Mouse (Mus musculus) neural tube, embryonic 15.5 days (tissue): ENCODE results near the gene Arntl2. TPM values are rescaled to one million over a fixed set of nuclear protein-coding genes. Genes with fewer than 3 reads are reported as not detected.

Experiments
- ATAC-seq: fragments of 200-750 bp; cut with Nextera tagmentation; 2 replicates; pipeline ENCODE4 v1.8.0; 2017; ENCODE audit warnings: mild to moderate bottlenecking, moderate TSS enrichment, moderate library complexity; ENCODE audit not compliant: low FRiP score
- H3K27ac ChIP-seq: fragments of 300-500 bp; sonication (generic); replicated peaks from 2 replicates; pipeline ENCODE4 v1.5.1; 2015; ENCODE audit warnings: mild to moderate bottlenecking, inconsistent platforms
- H3K27me3 ChIP-seq: fragments of 300-500 bp; sonication (generic); replicated peaks from 2 replicates; pipeline ENCODE4 v1.6.1; 2015; ENCODE audit warnings: inconsistent platforms
- H3K36me3 ChIP-seq: fragments of 300-500 bp; sonication (generic); 2 replicates; pipeline ENCODE4 v1.6.1; 2015; ENCODE audit warnings: inconsistent platforms
- H3K4me1 ChIP-seq: fragments of 300-500 bp; sonication (generic); 2 replicates; pipeline ENCODE4 v1.6.1; 2015; ENCODE audit warnings: inconsistent platforms
- H3K4me2 ChIP-seq: fragments of 300-500 bp; sonication (generic); 2 replicates; pipeline ENCODE4 v1.6.1; 2015; ENCODE audit warnings: inconsistent platforms, mild to moderate bottlenecking, moderate library complexity
- H3K4me3 ChIP-seq: fragments of 300-500 bp; sonication (generic); replicated peaks from 2 replicates; pipeline ENCODE4 v1.5.1; 2015; ENCODE audit warnings: mild to moderate bottlenecking, inconsistent platforms
- H3K9ac ChIP-seq: fragments of 300-500 bp; sonication (generic); replicated peaks from 2 replicates; pipeline ENCODE4 v1.6.1; 2015; ENCODE audit warnings: mild to moderate bottlenecking, inconsistent platforms
- H3K9me3 ChIP-seq: fragments of 300-500 bp; sonication (generic); replicated peaks from 2 replicates; pipeline ENCODE4 v1.6.1; 2016; ENCODE audit warnings: inconsistent platforms
- WGBS: fragments of 180-500 bp; shearing (Covaris S2); methylation state at CpG from one replicate; pipeline ENCODE4 v1.1.7; 2015; ENCODE audit warnings: mixed read lengths; 5-methylcytosine and 5-hydroxymethylcytosine counted together
- polyA plus RNA-seq: library from polyadenylated mRNA; unstranded; fragments of >200 nt; fragmentation: Nextera tagmentation; extraction: Ambion mirVana; gene quantifications from 2 replicates; pipeline ENCODE4 v1.2.1, GENCODE M21; 2015

Arntl2 gene
- polyA plus RNA-seq, 1 experiment from 2014 or later, result 4.1 TPM

DNA sequence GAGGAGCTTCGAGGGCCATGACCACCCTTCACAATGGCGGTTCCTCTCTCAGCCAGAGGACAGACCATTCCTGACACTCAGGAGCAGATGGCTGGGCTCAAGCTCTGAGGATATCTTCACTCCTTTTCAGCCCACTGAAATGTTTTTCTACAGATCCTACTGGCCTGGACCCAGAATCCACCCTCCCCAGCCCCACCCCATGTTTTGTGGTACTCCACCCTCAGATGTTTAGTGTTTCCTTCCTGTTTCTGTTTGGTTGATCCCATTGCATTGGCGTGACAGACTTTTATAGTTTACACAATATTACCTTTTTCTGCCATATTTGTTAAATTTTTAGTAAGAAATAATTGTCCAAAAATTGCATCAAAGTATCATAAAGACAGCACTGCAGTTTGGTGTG is 38.5 kb downstream of the Arntl2 start:
- WGBS, result 84% methylated on average over 3 of the region's 3 CpGs
- H3K36me3 ChIP-seq, result no peaks in the 10 kb centered on the region
- ATAC-seq, result no peak
- H3K9me3 ChIP-seq, result no peaks in the 10 kb centered on the region
- H3K9ac ChIP-seq, result no peak overlapping the region
- H3K4me3 ChIP-seq, result no peak overlapping the region
- H3K4me2 ChIP-seq, result no peak overlapping the region
- no peaks in the 10 kb centered on the region for H3K27me3 ChIP-seq
- H3K27ac ChIP-seq, result no peak overlapping the region
- no peaks in the 10 kb centered on the region for H3K4me1 ChIP-seq

DNA sequence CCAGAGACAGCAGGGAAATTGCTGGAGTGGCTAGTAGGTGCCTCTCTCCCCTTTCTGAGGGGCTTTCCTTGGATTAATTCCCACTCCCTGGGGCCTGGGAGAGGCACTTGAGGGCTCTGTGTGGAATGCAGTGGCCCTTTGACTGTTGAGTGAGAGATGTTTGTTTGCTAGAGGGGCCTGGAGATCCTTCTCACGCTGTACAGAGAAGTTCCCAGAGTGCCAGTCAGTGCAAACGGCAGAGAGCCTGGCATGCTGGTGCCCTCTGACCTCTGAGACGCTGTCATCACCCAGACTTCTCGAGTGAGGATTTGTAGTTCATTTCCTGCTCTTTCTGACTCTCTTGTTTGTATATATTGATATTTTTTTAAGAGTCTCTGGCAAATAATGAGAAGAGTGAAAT is 39.9 kb downstream of the Arntl2 start:
- Histone ChIP-seq H3K27ac (no peak overlapping the region), H3K36me3 (no peaks in the 10 kb centered on the region), H3K4me3 (no peak overlapping the region), H3K4me1 (no peaks in the 10 kb centered on the region), H3K9ac (no peak overlapping the region), H3K9me3 (no peaks in the 10 kb centered on the region), H3K27me3 (no peaks in the 10 kb centered on the region), H3K4me2 (no peak overlapping the region)
- 46% methylated on average over 4 of the region's 4 CpGs for WGBS
- ATAC-seq, result no peak

DNA sequence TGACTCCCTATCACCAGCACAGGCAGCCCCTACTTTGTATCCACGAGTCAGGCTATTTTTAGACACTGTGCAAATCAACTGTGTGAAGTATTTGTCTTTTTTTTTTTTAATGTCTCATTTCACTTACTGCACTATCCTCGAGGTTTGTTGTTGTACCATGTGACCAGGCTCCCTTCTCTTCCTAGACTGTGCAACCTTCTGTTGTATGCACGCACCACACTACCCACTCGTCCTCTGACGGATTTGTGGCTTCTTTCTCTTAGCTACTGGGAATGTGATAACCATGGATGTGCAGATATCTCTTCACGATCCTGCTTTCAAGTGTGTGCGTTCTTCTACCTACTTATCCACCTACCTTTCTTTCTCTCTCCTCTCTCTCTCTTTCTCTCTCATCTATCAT is 41.5 kb downstream of the Arntl2 start:
- Histone ChIP-seq H3K4me1 (no peaks in the 10 kb centered on the region), H3K4me2 (no peak overlapping the region), H3K36me3 (no peaks in the 10 kb centered on the region), H3K4me3 (no peak overlapping the region), H3K9me3 (no peaks in the 10 kb centered on the region), H3K27ac (no peak overlapping the region), H3K27me3 (no peaks in the 10 kb centered on the region), H3K9ac (no peak overlapping the region)
- no peak for ATAC-seq
- WGBS, result 78% methylated on average over 7 of the region's 7 CpGs

DNA sequence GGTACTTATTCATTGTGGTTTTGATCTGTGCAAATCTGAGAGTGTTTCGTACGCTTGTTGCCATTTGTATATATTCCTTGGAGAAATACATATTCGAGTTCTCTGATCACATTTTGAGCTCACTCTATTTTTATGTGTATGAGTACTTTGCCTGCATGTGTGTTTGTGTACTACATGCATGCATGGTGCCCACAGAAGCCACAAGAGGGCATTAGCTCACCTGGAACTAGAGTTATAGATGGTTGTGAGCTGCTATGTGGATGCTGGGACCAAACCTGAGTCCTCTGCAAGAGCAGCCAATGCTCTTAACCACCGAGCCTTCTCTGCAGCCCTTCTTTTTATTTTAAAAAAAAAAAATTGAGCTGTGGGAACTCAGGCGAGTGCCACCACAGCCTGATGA is 42.5 kb downstream of the Arntl2 start:
- Histone ChIP-seq H3K27ac (no peak overlapping the region), H3K36me3 (no peaks in the 10 kb centered on the region), H3K9me3 (no peaks in the 10 kb centered on the region), H3K9ac (no peak overlapping the region), H3K27me3 (no peaks in the 10 kb centered on the region), H3K4me2 (no peak overlapping the region), H3K4me1 (no peaks in the 10 kb centered on the region), H3K4me3 (no peak overlapping the region)
- 94% methylated on average over 5 of the region's 5 CpGs for WGBS
- ATAC-seq, result no peak

DNA sequence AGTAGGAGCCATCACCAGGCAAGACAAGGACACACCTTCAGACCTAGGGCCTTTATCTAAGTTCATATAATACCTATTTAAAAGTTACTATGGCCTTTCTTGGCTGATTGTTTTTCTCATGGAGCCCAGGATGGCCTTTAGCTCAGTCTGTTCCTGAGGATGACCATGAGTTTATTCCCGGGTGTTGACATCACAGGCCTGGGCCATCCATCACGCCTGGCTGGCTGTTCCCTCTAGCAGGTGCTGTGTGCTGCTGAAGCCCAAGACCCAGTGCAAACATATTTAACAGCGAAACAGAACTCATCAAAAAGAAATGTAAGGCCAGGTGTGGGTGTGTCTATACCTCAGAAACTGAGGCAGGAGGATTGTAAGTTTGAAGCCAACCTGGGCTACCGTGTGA is 43.0 kb downstream of the Arntl2 start:
- ATAC-seq, result no peak
- Histone ChIP-seq H3K9ac (no peak overlapping the region), H3K36me3 (no peaks in the 10 kb centered on the region), H3K27ac (no peak overlapping the region), H3K27me3 (no peaks in the 10 kb centered on the region), H3K4me1 (no peaks in the 10 kb centered on the region), H3K4me2 (no peak overlapping the region), H3K4me3 (no peak overlapping the region), H3K9me3 (no peaks in the 10 kb centered on the region)
- WGBS, result 93% methylated on average over 4 of the region's 4 CpGs

DNA sequence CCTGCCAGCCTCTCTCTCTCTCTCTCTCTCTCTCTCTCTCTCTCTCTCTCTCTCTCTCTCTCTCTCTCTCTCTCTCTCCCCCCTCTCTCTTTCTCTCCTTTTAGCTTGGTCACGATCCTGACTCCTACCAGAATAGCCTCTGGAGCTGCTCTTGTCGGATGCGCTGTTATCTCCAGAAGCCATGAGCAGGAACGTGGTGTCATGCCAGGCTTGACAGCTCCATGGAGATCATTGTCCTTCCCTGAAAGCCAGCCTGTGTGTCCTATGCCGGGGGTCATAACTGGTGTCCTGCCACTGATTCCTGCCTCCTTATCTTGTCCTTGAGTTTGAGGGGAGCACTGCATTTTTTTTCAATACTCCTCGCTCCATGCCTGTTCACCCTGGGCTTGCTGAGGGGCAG is 49.0 kb downstream of the Arntl2 start:
- no peak for ATAC-seq
- no peaks in the 10 kb centered on the region for H3K36me3 ChIP-seq
- no peaks in the 10 kb centered on the region for H3K4me1 ChIP-seq
- no peaks in the 10 kb centered on the region for H3K9me3 ChIP-seq
- no peak overlapping the region for H3K9ac ChIP-seq
- no peak overlapping the region for H3K4me3 ChIP-seq
- H3K27me3 ChIP-seq, result no peaks in the 10 kb centered on the region
- no peak overlapping the region for H3K27ac ChIP-seq
- no peak overlapping the region for H3K4me2 ChIP-seq
- 87% methylated on average over 6 of the region's 6 CpGs for WGBS

DNA sequence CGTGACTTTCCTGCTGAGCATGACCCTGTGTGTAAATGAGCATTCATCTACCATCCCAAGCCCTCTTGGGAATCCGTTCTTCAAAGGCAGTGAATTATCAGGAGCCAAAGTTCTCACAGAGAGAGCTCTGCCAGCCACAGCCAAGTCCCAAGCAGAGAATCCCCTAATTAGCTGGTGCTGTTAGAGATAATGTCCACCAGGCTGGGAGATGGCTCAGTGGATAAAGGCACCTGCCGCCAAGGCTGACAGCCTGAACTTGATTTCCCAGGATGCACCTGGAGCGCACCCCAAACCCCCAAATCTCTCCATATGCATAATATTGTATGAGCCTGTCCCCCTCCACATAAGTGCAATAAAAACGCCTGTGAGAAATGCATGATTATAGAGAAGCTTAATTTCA is 49.5 kb downstream of the Arntl2 start:
- 82% methylated on average over 5 of the region's 5 CpGs for WGBS
- ATAC-seq, result no peak

DNA sequence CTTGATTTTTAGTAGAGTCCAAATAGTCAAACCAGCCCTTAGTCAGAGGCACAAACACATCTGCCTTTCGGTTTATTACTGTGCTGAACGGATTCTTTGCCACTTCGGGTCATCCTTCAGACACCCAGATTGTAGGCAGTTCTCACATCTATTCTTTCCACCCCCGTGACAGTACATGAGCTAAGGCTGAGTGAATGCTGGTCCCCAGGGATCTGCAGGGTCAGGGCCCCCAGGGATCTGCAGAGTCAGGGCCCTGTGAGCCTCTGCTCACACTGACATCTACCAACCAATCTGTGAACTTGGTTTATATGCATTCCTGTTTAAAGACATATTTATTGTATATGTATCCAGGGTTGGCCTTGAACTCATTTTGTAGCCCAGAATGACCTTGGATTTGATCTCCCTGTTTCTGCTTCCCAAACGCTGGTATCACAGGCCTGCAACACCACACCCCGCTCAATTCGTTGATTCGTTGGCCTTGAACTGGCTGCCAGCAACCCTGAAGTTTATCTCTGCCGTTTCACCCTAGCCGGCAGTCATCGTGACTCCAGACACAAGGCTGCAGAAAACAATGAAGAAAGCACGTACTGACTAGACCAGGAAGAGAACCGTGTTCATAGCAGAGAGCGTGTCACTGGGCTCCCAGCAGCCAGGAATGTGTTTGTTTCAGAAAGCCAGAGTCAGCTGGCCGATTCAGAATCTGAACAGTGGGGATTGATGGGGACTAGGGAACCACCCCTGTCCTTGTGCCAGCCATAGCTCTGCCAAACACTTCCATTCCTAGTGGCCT is 50.3 kb downstream of the Arntl2 start:
- H3K4me3 ChIP-seq, result no peak overlapping the region
- no peak; the same call in 1 of the 2 replicates for ATAC-seq
- no peaks in the 10 kb centered on the region for H3K27me3 ChIP-seq
- H3K27ac ChIP-seq, result no peak overlapping the region
- no peaks in the 10 kb centered on the region for H3K36me3 ChIP-seq
- no peak overlapping the region for H3K4me2 ChIP-seq
- 72% methylated on average over 15 of the region's 15 CpGs for WGBS
- no peaks in the 10 kb centered on the region for H3K4me1 ChIP-seq
- no peak overlapping the region for H3K9ac ChIP-seq
- H3K9me3 ChIP-seq, result no peaks in the 10 kb centered on the region

More for the DNA sequence above, 49.5 kb downstream of the Arntl2 start:
- Histone ChIP-seq H3K9ac (no peak overlapping the region), H3K36me3 (no peaks in the 10 kb centered on the region), H3K4me1 (no peaks in the 10 kb centered on the region), H3K27ac (no peak overlapping the region), H3K4me3 (no peak overlapping the region), H3K27me3 (no peaks in the 10 kb centered on the region), H3K4me2 (no peak overlapping the region), H3K9me3 (no peaks in the 10 kb centered on the region)

DNA sequence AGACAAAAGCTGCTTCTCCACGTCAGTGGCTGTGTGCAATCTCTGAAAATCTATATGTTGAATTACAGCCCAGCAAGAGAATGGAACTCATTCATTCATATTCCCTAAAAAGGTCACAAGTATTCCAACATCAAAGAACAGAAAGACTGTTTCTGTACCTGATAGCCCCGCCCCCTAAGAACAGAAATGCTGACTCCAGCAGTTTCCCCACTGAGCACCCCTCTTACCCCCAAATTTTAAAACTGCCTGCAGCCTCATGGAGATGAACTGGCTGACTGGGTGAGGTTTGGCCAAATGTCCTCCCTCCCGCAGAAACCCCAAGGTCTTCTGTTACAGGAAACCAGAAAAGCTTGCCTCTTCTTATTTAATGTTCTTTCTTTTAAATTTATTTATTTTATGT is 51.5 kb downstream of the Arntl2 start:
- no peak overlapping the region for H3K27ac ChIP-seq
- no peaks in the 10 kb centered on the region for H3K9me3 ChIP-seq
- H3K4me3 ChIP-seq, result no peak overlapping the region
- no peaks in the 10 kb centered on the region for H3K36me3 ChIP-seq
- no peak overlapping the region for H3K9ac ChIP-seq
- no peaks in the 10 kb centered on the region for H3K27me3 ChIP-seq
- H3K4me2 ChIP-seq, result no peak overlapping the region
- whole genome bisulfite sequencing, result 80% methylated on average over 3 of the region's 3 CpGs
- H3K4me1 ChIP-seq, result no peaks in the 10 kb centered on the region
- no peak for ATAC-seq

DNA sequence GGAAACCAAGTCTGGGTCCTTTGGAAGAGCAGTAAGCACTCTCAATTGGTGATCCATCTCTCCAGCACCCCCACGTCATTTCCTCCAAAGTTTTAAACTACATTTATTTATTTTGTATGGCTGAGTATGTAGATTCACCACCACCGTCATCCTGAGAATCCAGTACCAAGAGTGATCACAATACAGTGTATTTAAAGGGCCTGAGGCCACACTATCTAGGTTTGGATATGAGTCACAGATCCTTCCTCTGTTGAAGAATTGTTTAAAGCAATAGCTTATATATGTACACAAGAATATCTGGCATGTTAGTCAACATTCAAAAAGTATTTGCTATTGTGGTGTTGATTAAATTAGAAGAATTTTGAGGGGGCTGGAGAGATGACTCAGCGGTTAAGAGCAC is 52.4 kb downstream of the Arntl2 start:
- H3K27ac ChIP-seq, result no peak overlapping the region
- H3K4me2 ChIP-seq, result no peak overlapping the region
- H3K27me3 ChIP-seq, result no peaks in the 10 kb centered on the region
- no peaks in the 10 kb centered on the region for H3K9me3 ChIP-seq
- ATAC-seq, result no peak
- WGBS, result 89% methylated on average over 3 of the region's 3 CpGs
- H3K4me1 ChIP-seq, result no peaks in the 10 kb centered on the region
- no peak overlapping the region for H3K9ac ChIP-seq
- no peak overlapping the region for H3K4me3 ChIP-seq
- no peaks in the 10 kb centered on the region for H3K36me3 ChIP-seq

DNA sequence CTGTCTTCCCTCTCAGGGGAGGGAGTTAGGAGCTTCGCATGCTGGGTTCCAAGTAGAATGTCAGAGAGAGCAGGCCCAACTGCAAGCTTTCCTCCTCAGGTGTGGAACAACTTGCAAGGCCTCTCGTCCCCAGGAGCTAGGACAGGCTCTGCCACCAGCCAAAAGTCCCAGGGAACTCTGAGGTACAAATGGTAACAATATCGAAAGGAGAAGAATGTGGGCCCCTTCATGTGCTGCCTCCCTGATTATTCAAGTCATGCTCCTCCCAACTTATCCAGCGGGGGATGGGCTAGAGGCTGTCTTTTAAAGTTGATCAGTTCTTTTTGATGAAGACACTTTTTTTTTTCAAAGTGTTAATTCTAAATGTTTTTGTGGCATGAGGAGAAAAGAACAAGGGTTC is 54.2 kb downstream of the Arntl2 start, which contains the start of gene Smco2:
TSS of gene Smco2 (plus strand) at position 55 of the 400 bp plus-strand sequence.
- no peak for ATAC-seq
- 82% methylated on average over 4 of the region's 4 CpGs for WGBS

DNA sequence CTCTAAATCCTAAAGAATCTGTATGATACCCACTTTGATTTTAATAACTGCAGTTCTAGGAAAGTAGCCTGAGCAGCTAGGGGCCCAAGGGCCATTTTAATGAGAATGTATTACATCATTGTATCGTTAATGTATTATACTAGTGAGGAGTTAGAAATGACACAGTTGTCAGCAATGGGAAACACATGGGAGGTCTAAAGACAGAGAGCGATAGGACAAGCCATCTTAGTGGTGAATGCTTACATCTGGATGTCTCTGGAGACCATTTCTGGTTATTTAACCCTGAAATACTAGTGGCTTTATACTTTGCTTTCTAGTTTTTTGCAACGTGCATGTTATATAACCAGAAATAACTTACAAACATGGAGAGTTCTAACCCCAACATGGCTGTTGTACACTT is 56.1 kb downstream of the Arntl2 start:
- no peaks in the 10 kb centered on the region for H3K27me3 ChIP-seq
- no peaks in the 10 kb centered on the region for H3K36me3 ChIP-seq
- H3K9ac ChIP-seq, result no peak overlapping the region
- ATAC-seq, result no peak
- H3K4me1 ChIP-seq, result no peaks in the 10 kb centered on the region
- 82% methylated on average over 3 of the region's 3 CpGs for WGBS
- H3K4me2 ChIP-seq, result no peak overlapping the region
- H3K9me3 ChIP-seq, result no peaks in the 10 kb centered on the region
- H3K27ac ChIP-seq, result no peak overlapping the region
- H3K4me3 ChIP-seq, result no peak overlapping the region

More for the DNA sequence above, 54.2 kb downstream of the Arntl2 start, which contains the start of gene Smco2:
- no peak within 1 kb of the TSS for H3K4me2 ChIP-seq
- no peak within 1 kb of the TSS for H3K4me3 ChIP-seq
- H3K9me3 ChIP-seq, result no peaks in the 10 kb centered on the region
- no peak within 1 kb of the TSS for H3K9ac ChIP-seq
- H3K36me3 ChIP-seq, result no peaks in the 10 kb centered on the region
- H3K27me3 ChIP-seq, result no peaks in the 10 kb centered on the region
- H3K27ac ChIP-seq, result no peak within 1 kb of the TSS
- H3K4me1 ChIP-seq, result no peaks in the 10 kb centered on the region
